Mouse (Mus musculus) liver, embryonic 14.5 days (tissue): ENCODE results near the gene Rnf11. TPM values are rescaled to one million over a fixed set of nuclear protein-coding genes. Genes with fewer than 3 reads are reported as not detected.

Source experiments
- ATAC-seq: fragments of 200-750 bp; cut with Nextera tagmentation; 2 replicates; pipeline ENCODE4 v1.8.0; 2017; ENCODE audit warnings: moderate number of reproducible peaks, mild to moderate bottlenecking, moderate library complexity; ENCODE audit not compliant: insufficient read depth
- DNase-seq, 3 experiments: peaks; one replicate each; pipeline ENCODE4 v3.0.0-alpha.2; 2012 to 2013; ENCODE audit warnings: low read depth in 3 of 3, low spot score in 3 of 3
- H3K27ac ChIP-seq: fragments of 300-500 bp; sonication (generic); 2 replicates; pipeline ENCODE4 v1.5.1; 2014; ENCODE audit warnings: moderate library complexity, mild to moderate bottlenecking, control low read depth, inconsistent platforms
- H3K27me3 ChIP-seq: fragments of 300-500 bp; sonication (generic); 2 replicates; pipeline ENCODE4 v1.6.1; 2014; ENCODE audit warnings: mild to moderate bottlenecking, low read length, moderate library complexity; ENCODE audit not compliant: control insufficient read depth, insufficient read depth
- H3K36me3 ChIP-seq: fragments of 300-500 bp; sonication (generic); replicated peaks from 2 replicates; pipeline ENCODE4 v1.6.1; 2014; ENCODE audit warnings: low read depth; ENCODE audit not compliant: control insufficient read depth, insufficient read depth
- H3K4me1 ChIP-seq, 2 experiments: fragments of 200-500 bp in 1 of 2; fragments of 300-500 bp in 1 of 2; sonication (generic) in 1 of 2; replicated peaks; 2 replicates each; pipeline ENCODE4 v1.6.1; 2012 to 2014; ENCODE audit warnings: antibody characterized with exemption in 1 of 2, inconsistent platforms in 1 of 2, low read length in 1 of 2; ENCODE audit not compliant: control insufficient read depth in 2 of 2, insufficient read depth in 2 of 2
- H3K4me2 ChIP-seq: fragments of 300-500 bp; sonication (generic); 2 replicates; pipeline ENCODE4 v1.6.1; 2014; ENCODE audit warnings: low read depth, mild to moderate bottlenecking, control low read depth, moderate library complexity
- H3K4me3 ChIP-seq, 2 experiments: fragments of 200-500 bp in 1 of 2; fragments of 300-500 bp in 1 of 2; sonication (generic) in 1 of 2; 2 replicates each; pipeline ENCODE4 v1.5.1; 2012 to 2014; ENCODE audit warnings: low read depth in 2 of 2, low read length in 2 of 2, mild to moderate bottlenecking in 2 of 2, control low read depth in 1 of 2, inconsistent platforms in 1 of 2, moderate library complexity in 1 of 2; ENCODE audit not compliant: insufficient read depth in 1 of 2
- H3K9ac ChIP-seq: fragments of 300-500 bp; sonication (generic); replicated peaks from 2 replicates; pipeline ENCODE4 v1.6.1; 2014; ENCODE audit warnings: mild to moderate bottlenecking, control low read depth, moderate library complexity
- H3K9me3 ChIP-seq: fragments of 300-500 bp; sonication (generic); 2 replicates; pipeline ENCODE4 v1.6.1; 2016; ENCODE audit warnings: low read length, mixed read lengths; ENCODE audit not compliant: control insufficient read depth
- CTCF ChIP-seq: IDR thresholded peaks from 2 replicates; pipeline ENCODE4 v1.5.1; 2016; ENCODE audit warnings: antibody characterized with exemption, low read depth, control low read depth
- EP300 ChIP-seq: IDR thresholded peaks from 2 replicates; pipeline ENCODE4 v1.6.1; 2016; ENCODE audit warnings: antibody characterized with exemption, low read depth
- WGBS: fragments of 180-500 bp; shearing (Covaris S2); extraction: QIAGEN DNeasy Blood & Tissue Kit; methylation state at CpG from one replicate; pipeline ENCODE4 v1.1.7; 2014; ENCODE audit not compliant: insufficient replicate concordance; 5-methylcytosine and 5-hydroxymethylcytosine counted together
- polyA plus RNA-seq, 2 experiments: library from polyadenylated mRNA; depleted of rRNA in 1 of 2; stranded (reverse) in 1 of 2; unstranded in 1 of 2; fragments of >200 nt; fragmentation: Nextera tagmentation in 1 of 2; extraction: Ambion mirVana in 1 of 2; gene quantifications; 2 replicates each; pipeline versions ENCODE4 v1.2.1 to v1.2.3; 2012 to 2014

Gene Rnf11
- 13.6 and 22.2 TPM in 2 replicates for polyA plus RNA-seq (2012; rRNA removed)
- polyA plus RNA-seq (2014; fragmentation: Nextera tagmentation; extraction: Ambion mirVana): 39.1 and 40.7 TPM in 2 replicates

DNA sequence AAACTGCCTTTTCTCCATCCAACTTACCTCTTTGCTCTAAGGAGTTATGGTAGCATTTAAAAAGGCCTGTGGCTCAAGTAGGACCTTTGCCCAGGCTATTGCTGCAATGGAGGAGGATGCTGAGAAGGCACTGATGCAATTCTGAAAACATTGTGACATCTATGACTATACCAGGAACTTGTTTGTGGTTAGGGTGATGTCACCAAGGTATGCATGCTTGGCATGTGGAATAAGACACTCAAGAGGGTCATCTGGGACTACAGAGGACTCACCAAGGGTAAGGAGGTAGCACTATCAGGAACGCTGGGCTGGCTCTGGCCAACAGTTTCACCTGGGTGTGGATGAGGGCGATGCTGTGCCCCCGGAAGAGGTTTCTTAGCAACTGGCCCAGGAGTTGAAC, at the start of gene Rnf11:
Rnf11 (minus strand) TSS at position 108 of the 400 bp plus-strand sequence.
- Histone ChIP-seq H3K27ac (no peak within 1 kb of the TSS), H3K4me3 (no peak within 1 kb of the TSS), H3K4me2 (no peak within 1 kb of the TSS), H3K4me1 (peaks cover 4% of the 10 kb centered on the region in 2 experiments; a peak in 3 of 4 replicates), H3K9ac (no peak within 1 kb of the TSS), H3K27me3 (no peaks in the 10 kb centered on the region), H3K9me3 (no peaks in the 10 kb centered on the region), H3K36me3 (no peaks in the 10 kb centered on the region)
- DNase-seq (no peak), ATAC-seq (no peak)
- no peak for TF ChIP-seq CTCF
- WGBS: 63% methylated on average over 3 of the region's 3 CpGs

- Histone ChIP-seq H3K9ac (no peak within 1 kb of the TSS), H3K27me3 (no peaks in the 10 kb centered on the region), H3K4me3 (no peak within 1 kb of the TSS), H3K36me3 (no peaks in the 10 kb centered on the region), H3K4me2 (no peak within 1 kb of the TSS), H3K27ac (no peak within 1 kb of the TSS), H3K4me1 (no peaks in the 10 kb centered on the region), H3K9me3 (no peaks in the 10 kb centered on the region)
- no peak for DNase-seq
- 80% methylated on average over 2 of the region's 2 CpGs for WGBS
- TF ChIP-seq CTCF (no peak), EP300 (no peak)
- no peak for ATAC-seq
Observed at GRCm38 (mm10) chr4:109531111-109531510, 46.6 kb upstream of the Rnf11 start, which contains the start of gene 4930522H14Rik. 4930522H14Rik (minus strand) TSS chr4:109531297.

- no peak overlapping the region for H3K27ac ChIP-seq
- no peaks in the 10 kb centered on the region for H3K36me3 ChIP-seq
- H3K4me2 ChIP-seq: no peak overlapping the region
- TF ChIP-seq EP300: no peak
- H3K9me3 ChIP-seq: no peaks in the 10 kb centered on the region
- no peaks in the 10 kb centered on the region for H3K4me1 ChIP-seq
- WGBS: 67% methylated on average over 15 of the region's 15 CpGs
- no peaks in the 10 kb centered on the region for H3K27me3 ChIP-seq
- H3K9ac ChIP-seq: no peak overlapping the region
- DNase-seq: no peak
- ATAC-seq: no peak
- H3K4me3 ChIP-seq: no peak overlapping the region
Observed at GRCm38 (mm10) chr4:109530245-109530816, 45.8 kb upstream of the Rnf11 start.

- TF ChIP-seq CTCF (peak; percentile 82), EP300 (no peak)
- DNase-seq (peak; percentile 49 to 66 (median 62)), ATAC-seq (no peak)
- WGBS: 3% methylated on average over 5 of the region's 5 CpGs
- H3K9me3 ChIP-seq: no peaks in the 10 kb centered on the region
- no peak overlapping the region for H3K4me3 ChIP-seq
- H3K4me1 ChIP-seq: no peaks in the 10 kb centered on the region
- H3K27ac ChIP-seq: no peak overlapping the region
- H3K4me2 ChIP-seq: no peak overlapping the region
- no peaks in the 10 kb centered on the region for H3K27me3 ChIP-seq
- H3K36me3 ChIP-seq: no peaks in the 10 kb centered on the region
- H3K9ac ChIP-seq: no peak overlapping the region
Observed at GRCm38 (mm10) chr4:109504885-109505284, 20.4 kb upstream of the Rnf11 start.

- Histone ChIP-seq H3K9me3 (no peaks in the 10 kb centered on the region), H3K27me3 (no peaks in the 10 kb centered on the region), H3K4me1 (no peaks in the 10 kb centered on the region), H3K36me3 (no peaks in the 10 kb centered on the region), H3K4me3 (no peak overlapping the region), H3K9ac (no peak overlapping the region), H3K27ac (no peak overlapping the region), H3K4me2 (no peak overlapping the region)
- DNase-seq (no peak), ATAC-seq (no peak)
- 70% methylated on average over 11 of the region's 11 CpGs for WGBS
- TF ChIP-seq EP300 (no peak), CTCF (no peak)
Observed at GRCm38 (mm10) chr4:109498476-109498875, 13.9 kb upstream of the Rnf11 start.
